Comparison of ENCODE assay signal across 33 mouse cellular contexts in the genomic region with DNA sequence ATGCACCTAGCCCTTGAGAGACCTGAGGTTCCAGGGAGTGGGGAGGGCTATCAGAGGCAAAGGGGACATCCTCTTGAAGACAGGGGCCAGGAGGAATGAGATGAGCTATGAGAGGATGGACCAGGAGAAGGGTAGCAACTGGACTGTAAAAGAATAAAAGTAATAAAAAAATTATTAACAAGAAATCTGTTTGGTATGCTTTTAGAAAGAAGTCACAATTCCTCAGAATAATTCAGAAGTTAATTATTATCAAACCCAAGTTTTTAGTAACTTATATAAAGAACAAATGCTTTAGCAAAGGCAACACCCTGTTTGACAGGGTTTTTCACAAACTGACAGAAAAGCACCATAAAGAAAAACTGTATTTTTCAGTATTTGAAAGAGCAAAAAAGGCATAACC. TPM values are rescaled to one million over a fixed set of nuclear protein-coding genes. Genes with fewer than 3 reads are reported as not detected.
"Had no signal": no experiment of that assay in that cellular context is flagged by ENCODE, and none has a peak within 500 bp of the region (broad histone marks: within the 10 kb centered on the region; RNA-seq: fewer than 3 reads in every experiment).

TSS of gene Slc7a12 (plus strand) at position 301 of the 400 bp plus-strand sequence.

- H3K27me3 ChIP-seq: embryonic facial prominence, embryonic 12.5 days; embryonic facial prominence, embryonic 13.5 days; embryonic facial prominence, embryonic 15.5 days; forebrain, embryonic 12.5 days; forebrain, embryonic 13.5 days; forebrain, embryonic 15.5 days had no signal

- H3K9me3 ChIP-seq: embryonic facial prominence, embryonic 10.5 days; embryonic facial prominence, embryonic 12.5 days; embryonic facial prominence, embryonic 13.5 days; embryonic facial prominence, embryonic 15.5 days; forebrain, embryonic 10.5 days; forebrain, embryonic 12.5 days; forebrain, embryonic 13.5 days; forebrain, embryonic 15.5 days had no signal

- ATAC-seq: forebrain, embryonic 13.5 days; forebrain, embryonic 14.5 days; forebrain, embryonic 15.5 days; forebrain, embryonic 16.5 days; forebrain, postnatal 0 days had no signal

- H3K9ac ChIP-seq: embryonic facial prominence, embryonic 12.5 days; embryonic facial prominence, embryonic 13.5 days; embryonic facial prominence, embryonic 15.5 days; forebrain, embryonic 12.5 days; forebrain, embryonic 13.5 days; forebrain, embryonic 15.5 days; forebrain, postnatal 0 days had no signal

- H3K27ac ChIP-seq: embryonic facial prominence, embryonic 10.5 days; embryonic facial prominence, embryonic 12.5 days; embryonic facial prominence, embryonic 13.5 days; embryonic facial prominence, embryonic 15.5 days; forebrain, embryonic 10.5 days; forebrain, embryonic 12.5 days; forebrain, embryonic 13.5 days; forebrain, embryonic 15.5 days; gastrocnemius, adult 2 months had no signal

- H3K4me3 ChIP-seq: embryonic facial prominence, embryonic 10.5 days; embryonic facial prominence, embryonic 12.5 days; embryonic facial prominence, embryonic 13.5 days; embryonic facial prominence, embryonic 15.5 days; erythroblast, embryonic 14.5 days; forebrain, embryonic 10.5 days; forebrain, embryonic 12.5 days; forebrain, embryonic 13.5 days; forebrain, embryonic 15.5 days; gastrocnemius, adult 2 months had no signal

- DNase-seq: cerebellum, adult 18-20 months; cerebellum, adult 2 months; cerebellum, adult 8-10 months; cerebellum, adult 9-10 months; cerebellum, adult 9-11 months; cerebellum, postnatal 10 days; cerebellum, postnatal 14 days; cerebellum, postnatal 25 days; cerebellum, postnatal 36 days; embryo, embryonic 11 days; forebrain, postnatal 0 days; gastrocnemius, adult 2 months; gastrocnemius, postnatal 10 days; gastrocnemius, postnatal 14 days; gastrocnemius, postnatal 25 days; gastrocnemius, postnatal 36 days; heart, adult 11 months had no signal

- H3K4me2 ChIP-seq: embryonic facial prominence, embryonic 12.5 days; embryonic facial prominence, embryonic 13.5 days; embryonic facial prominence, embryonic 15.5 days; forebrain, embryonic 12.5 days; forebrain, embryonic 13.5 days; forebrain, embryonic 15.5 days had no signal

- H3K36me3 ChIP-seq: embryonic facial prominence, embryonic 10.5 days; embryonic facial prominence, embryonic 12.5 days; embryonic facial prominence, embryonic 13.5 days; embryonic facial prominence, embryonic 15.5 days; forebrain, embryonic 10.5 days; forebrain, embryonic 12.5 days; forebrain, embryonic 15.5 days had no signal

- H3K4me1 ChIP-seq: embryonic facial prominence, embryonic 10.5 days; embryonic facial prominence, embryonic 12.5 days; embryonic facial prominence, embryonic 13.5 days; embryonic facial prominence, embryonic 15.5 days; forebrain, embryonic 10.5 days; forebrain, embryonic 12.5 days; forebrain, embryonic 13.5 days; forebrain, embryonic 15.5 days had no signal

RNA-seq across cellular contexts. Expression of gene Slc7a12, which starts in this region (rescaled TPM):
- polyA plus RNA-seq: cerebellum, adult 2 months; cortical plate, adult 2 months; embryonic facial prominence, embryonic 10.5 days; embryonic facial prominence, embryonic 11.5 days; embryonic facial prominence, embryonic 12.5 days; embryonic facial prominence, embryonic 13.5 days; embryonic facial prominence, embryonic 14.5 days; embryonic facial prominence, embryonic 15.5 days; erythroblast, embryonic 14.5 days; forebrain, embryonic 10.5 days; forebrain, embryonic 11.5 days; forebrain, embryonic 12.5 days; forebrain, embryonic 13.5 days; forebrain, embryonic 14.5 days; forebrain, embryonic 15.5 days; forebrain, embryonic 16.5 days; forebrain, postnatal 0 days; frontal cortex, adult 2 months had no signal
